Mouse (Mus musculus) cerebellum, adult (tissue): ENCODE data around the gene Ppp1r36.
A peak's percentile ranks its signal among the peaks of the same experiment; 100 is the strongest.
"Not testable (repeated sequence)": the region's sequence is repeated elsewhere in the genome, so short reads cannot be mapped to it uniquely, and the experiment has no call there.

Experiments used
- ATAC-seq: cut with Nextera tagmentation; 2 replicates; pipeline ENCODE4 v1.9.2; 2017; ENCODE audit warnings: mild to moderate bottlenecking, moderate library complexity, mixed read lengths; ENCODE audit not compliant: insufficient number of reproducible peaks, low FRiP score, low TSS enrichment

Gene Ppp1r36

GRCm38 (mm10) chr12:76443488-76443887, 26.1 kb downstream of the Ppp1r36 start:
- ATAC-seq, result not testable (repeated sequence)

- no peak for ATAC-seq
Observed at GRCm38 (mm10) chr12:76444359-76444772, 27.0 kb downstream of the Ppp1r36 start.

GRCm38 (mm10) chr12:76444862-76445261, 27.5 kb downstream of the Ppp1r36 start:
- ATAC-seq, result no peak

DNA sequence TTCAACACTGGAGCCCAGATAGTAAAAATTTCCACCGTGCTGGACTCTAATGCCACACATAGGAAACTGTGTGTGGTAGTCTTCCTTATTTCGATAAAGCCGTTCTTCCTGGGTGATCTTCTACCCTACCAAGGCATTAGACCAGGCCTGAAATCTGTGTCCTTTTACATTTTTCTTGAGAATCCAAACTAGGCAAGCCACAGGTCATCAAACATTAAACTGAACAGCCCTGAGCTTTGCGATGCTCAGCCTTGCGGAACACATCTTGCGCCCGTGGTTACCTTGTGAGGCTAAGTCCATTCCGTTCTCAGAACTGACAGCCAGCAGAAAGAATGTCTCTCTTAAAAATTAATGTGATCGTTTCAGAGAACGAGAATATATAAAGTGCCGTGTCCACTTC, 28.9 kb downstream of the Ppp1r36 start:
- no peak for ATAC-seq

DNA sequence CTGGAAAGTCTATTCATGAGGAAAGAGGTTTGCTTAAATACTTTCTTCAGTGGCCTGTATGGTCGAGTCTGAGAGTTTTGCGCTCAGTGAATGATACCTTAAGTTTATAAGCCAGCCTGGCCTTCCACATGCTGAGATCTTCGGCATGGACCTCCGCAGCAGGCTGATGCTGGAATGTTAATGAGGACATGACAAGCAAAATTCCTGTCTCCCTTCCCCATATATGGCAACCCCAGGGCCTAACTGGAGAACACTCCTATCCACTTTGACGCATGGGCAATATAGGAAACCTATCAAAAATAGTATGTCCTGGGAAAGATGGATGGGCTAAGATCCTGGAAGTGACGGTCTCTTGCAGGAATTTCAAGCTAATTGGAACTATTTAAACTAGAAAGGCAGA, 30.8 kb downstream of the Ppp1r36 start:
- no peak for ATAC-seq

DNA sequence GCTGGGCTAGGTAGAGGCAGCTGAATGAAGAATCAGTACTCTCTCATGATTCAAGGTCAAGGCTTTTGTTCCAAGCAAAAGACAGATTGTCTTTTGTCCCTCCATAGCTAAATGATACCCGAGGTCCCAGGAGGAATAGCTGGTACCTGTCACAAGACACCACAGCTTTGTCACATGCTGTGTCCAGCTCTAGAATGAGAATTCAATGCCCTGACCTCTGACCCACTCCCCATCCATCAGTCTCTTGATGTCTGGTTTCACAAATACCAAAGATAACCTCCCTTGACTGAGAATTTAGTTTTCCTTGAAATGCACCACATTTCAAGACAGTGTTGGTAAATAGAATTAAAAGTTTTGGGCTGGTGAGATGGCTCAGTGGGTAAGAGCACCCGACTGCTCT, 34.9 kb downstream of the Ppp1r36 start:
- no peak for ATAC-seq

DNA sequence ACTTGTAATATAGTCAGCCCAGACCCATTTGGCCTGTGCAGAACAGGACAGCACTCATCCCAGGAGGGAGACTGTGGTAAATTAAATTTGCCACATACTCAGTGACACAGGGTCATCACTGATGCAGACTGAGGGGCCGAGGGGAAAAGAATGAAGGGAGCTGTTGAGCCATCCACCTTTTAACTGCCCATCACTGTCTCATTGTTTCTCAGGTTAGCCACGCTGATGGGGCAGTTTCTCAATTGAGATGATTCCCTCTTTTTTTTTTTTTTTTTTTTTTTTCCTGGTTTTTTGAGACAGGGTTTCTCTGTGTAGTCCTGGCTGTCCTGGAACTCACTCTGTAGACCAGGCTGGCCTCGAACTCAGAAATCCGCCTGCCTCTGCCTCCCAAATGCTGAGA, 41.1 kb downstream of the Ppp1r36 start:
- not testable (repeated sequence) for ATAC-seq

DNA sequence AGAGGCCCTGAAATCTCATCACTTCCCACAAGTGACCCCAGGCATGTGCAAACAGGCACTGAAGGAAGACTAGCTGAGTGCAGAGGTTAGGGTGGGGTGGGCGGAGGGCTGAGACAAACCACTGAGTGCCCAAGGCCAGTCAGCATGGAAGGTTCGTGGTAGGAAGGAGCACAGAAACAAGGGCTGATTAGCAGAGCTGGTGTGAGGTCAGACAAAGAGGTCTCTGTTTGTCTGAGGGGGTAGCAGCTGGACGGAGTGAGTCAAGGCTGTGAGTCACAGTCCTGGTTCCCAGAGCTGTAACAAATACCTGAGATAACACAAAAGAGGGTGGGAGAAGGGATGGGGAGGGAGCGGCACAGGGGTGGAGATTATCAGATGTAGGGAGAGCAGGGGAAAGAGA, 41.7 kb downstream of the Ppp1r36 start:
- no peak for ATAC-seq

DNA sequence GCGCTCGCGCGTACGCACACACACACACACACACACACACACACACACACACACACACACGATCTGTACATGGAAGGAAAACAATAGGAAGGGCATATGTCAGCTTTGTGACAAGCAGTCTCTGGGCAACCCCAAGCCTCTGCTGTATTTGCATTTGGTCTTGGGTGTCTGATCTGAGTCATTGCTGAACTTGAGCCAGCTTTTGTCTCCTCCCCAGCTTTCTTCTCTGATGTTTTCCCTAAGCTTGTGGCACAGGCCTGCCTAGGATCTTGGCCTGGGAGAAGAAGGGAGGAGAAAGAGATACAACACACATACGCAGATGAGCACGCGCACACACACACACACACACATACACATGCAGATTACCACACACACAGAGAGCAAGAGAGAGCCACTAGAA, 46.1 kb downstream of the Ppp1r36 start:
- ATAC-seq, result no peak

GRCm38 (mm10) chr12:76464651-76465252, 47.4 kb downstream of the Ppp1r36 start:
- no peak for ATAC-seq

GRCm38 (mm10) chr12:76466651-76467050, 49.3 kb downstream of the Ppp1r36 start:
- ATAC-seq, result no peak

- ATAC-seq, result no peak
Observed at GRCm38 (mm10) chr12:76467256-76467655, 49.9 kb downstream of the Ppp1r36 start.

GRCm38 (mm10) chr12:76472046-76472445, 54.7 kb downstream of the Ppp1r36 start:
- ATAC-seq, result peak; percentile 64; the same call in 1 of the 2 replicates

DNA sequence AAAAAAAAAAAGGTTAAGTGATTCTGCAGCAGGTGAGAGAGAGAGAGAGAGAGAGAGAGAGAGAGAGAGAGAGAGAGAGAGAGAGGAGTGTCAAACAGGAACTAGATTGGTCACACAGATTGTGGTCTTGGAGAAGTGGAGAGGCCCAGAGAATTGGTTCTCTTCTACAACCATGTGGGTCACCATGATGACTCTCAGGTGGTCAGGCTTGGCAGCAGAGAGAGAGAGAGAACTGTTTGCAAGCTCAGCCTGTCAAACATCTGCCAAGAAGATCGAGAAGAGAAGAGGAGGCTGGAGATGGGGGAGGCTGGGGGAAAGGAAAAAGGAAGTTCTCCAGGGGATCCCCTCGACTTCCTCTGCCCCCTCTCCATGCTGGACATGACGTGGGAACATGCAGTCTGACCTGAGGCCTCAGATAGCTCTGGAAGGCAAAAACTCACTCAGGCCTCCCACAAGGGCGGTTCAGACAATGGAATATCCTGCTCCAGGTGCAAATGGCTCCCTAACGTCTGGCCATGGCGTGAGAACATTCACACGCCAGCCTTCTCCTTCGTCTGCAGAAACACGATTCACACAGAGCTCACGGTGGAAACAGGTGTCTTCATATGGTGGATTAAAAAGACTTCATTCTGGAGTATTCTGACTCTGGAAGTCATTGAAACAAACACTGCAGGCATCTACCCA, 56.4 kb downstream of the Ppp1r36 start:
- no peak for ATAC-seq

DNA sequence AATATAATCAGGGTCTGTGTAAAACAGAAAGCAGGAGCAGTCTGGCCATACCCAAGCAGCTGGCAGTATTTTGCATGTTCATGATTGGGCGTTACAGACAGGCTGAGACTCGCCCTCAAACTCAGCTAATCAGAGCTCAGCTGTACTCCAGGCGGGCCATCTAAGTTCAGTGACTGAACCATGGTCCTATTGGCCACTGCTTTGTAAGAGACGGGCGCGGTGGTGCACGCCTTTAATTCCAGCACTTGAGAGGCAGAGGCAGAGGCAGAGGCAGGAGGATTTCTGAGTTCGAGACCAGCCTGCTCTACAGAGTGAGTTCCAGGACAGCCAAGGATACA, 56.9 kb downstream of the Ppp1r36 start:
- ATAC-seq, result no peak

- ATAC-seq, result no peak
Observed at GRCm38 (mm10) chr12:76474802-76475201, 57.5 kb downstream of the Ppp1r36 start.

DNA sequence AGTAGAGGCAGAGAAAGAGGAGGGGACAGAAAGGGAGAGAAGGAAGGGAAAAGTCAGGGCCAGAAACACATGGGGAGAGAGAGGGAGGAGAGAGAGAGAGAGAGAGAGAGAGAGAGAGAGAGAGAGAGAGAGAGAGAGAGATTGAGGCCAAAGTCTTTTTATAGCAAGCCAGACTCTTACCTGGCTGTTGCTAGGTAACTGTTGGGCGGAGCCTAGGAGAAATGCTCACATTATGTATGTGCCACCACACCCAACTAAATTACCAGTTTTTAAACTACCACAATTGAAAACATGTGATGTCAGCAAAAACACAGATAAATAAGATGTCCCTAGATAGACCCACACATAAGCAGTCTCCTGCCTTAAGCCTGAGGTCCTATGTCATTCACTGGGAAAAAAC, 58.8 kb downstream of the Ppp1r36 start:
- ATAC-seq, result no peak

DNA sequence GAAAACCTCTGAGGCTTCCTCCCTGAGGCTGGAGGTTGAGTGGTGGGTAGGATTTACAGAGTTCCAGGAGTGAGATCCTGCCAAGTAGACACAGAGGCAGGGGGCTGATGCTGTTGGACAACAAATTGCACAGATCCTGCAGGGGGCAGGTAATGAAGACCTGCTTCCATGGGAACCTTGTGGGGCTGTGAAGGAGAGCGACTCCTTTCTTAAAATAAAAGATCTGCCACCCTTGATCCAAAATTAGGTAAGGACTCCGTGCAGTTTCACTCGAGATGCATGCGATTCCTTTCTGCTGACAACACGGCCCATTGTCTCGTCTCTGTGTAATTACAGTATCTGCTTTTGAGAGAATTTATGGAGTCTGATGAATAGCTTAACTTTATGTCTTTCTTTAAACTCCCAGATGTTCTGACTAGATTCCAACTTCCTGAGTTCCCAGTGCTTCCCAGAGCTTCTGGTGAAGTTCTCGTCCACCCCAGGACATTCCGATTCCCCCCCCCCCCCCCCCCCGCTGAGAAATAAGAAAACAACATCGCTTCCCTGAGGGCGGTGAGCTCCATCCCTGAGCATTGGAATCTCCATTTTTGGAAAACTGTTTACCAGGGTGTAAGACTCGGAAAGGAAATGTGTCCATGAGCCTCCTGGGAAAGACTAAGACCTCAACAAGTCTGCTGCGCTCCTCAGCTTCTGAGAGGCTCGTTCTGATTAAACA, 61.1 kb downstream of the Ppp1r36 start:
- ATAC-seq, result no peak

- no peak for ATAC-seq
Observed at GRCm38 (mm10) chr12:76479174-76479573, 61.8 kb downstream of the Ppp1r36 start.

DNA sequence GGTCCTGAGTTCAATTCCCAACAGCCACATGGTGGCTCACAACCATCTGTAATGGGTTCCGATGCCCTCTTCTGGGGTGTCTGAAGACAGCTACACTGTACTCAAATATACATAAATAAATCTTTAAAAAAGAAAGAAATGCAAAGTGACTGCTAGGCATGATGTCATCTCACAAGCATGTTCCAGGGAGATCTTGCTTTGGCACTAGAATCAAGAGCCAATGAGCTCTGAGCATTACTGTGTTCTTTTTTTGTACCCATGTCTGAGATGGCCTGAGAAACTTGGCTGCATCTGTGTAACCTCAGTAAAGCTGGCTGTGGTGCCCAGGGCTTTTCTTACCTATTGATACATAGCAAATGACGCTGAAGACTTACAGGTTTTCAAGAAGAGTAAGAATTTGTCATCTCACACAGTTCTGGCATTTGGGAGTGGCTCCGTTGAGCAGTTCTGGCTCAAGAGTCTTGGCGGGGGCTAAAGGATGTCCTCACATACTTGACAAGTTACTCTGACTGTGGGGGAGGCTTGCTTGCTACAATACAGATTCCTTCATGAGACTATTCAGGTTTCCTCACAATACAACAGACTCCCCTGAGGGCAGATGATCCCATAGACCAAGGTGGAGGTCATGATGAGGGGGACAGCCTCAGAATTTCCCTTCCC, 62.6 kb downstream of the Ppp1r36 start:
- no peak for ATAC-seq

DNA sequence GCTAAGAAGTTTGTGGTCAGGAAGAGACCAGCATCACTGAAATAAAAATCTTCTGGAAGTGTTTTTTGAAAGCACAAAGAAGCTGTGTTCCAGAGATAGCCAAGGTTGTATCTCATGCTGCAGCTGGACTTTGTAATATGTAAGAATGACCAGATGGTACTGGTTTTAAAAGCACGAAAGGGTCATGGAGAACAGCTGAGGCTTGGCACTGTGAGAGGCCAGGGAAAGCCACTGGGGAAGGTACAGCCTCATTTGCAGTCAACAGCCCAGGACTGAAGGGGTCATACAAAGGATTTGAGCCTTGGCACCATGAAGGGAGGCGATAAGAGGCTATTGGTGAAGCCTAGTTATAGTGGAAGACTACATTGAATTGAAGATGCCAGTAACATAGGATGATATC, 65.1 kb downstream of the Ppp1r36 start:
- ATAC-seq, result no peak
